ENCODE assay signal across 16 mouse cellular contexts in genomic region chr3:152764516-152765312, GRCm38 (mm10). TPM values are rescaled to one million over a fixed set of nuclear protein-coding genes. Genes with fewer than 3 reads are reported as not detected.
DNase-seq lines count a peak whose midpoint lies in the region; ATAC-seq and TF ChIP-seq lines count a peak whose summit lies in the region.
"Had no signal": no experiment of that assay in that cellular context is flagged by ENCODE, and none has a peak within 500 bp of the region (broad histone marks: within the 10 kb centered on the region; RNA-seq: fewer than 3 reads in every experiment).

No protein-coding gene starts in this region.

- H3K27ac ChIP-seq in heart, embryonic 15.5 days = peak overlapping the region; percentile 64
- H3K27ac ChIP-seq in heart, adult 2 months = no peak overlapping the region
- peak overlapping the region; percentile 48; the same call in 1 of the 2 replicates for H3K27ac ChIP-seq in embryonic facial prominence, embryonic 10.5 days (replicated peaks)
- no peak overlapping the region for H3K27ac ChIP-seq in hindbrain, embryonic 13.5 days
- H3K27ac ChIP-seq: embryonic facial prominence, embryonic 13.5 days; forebrain, embryonic 15.5 days; kidney, embryonic 15.5 days had no signal

- intact Hi-C loops in heart, adult 2 months (cut with DNase I) = no loop called here

- no peaks in the 10 kb centered on the region for H3K79me2 ChIP-seq in heart, adult 2 months (replicated peaks; ENCODE audit: control insufficient read depth, insufficient read depth, low read length)

- DNase-seq in embryo, embryonic 11 days = peak; percentile 17
- no peak for DNase-seq in embryo, embryonic 9.5 days (ENCODE audit: extremely low spot score)
- no peak for DNase-seq in heart, adult 2 months
- peak; percentile 40 for DNase-seq in 3134 (ENCODE audit: extremely low read depth, insufficient read length, low spot score)
- DNase-seq in embryonic facial prominence, embryonic 10.5 days (ENCODE audit: low spot score) = peak; percentile 20
- DNase-seq: adrenal gland, postnatal 14 days; cerebellum, adult 2 months; layer of hippocampus, postnatal 36 days; lung, adult 2 months; right cerebral cortex, postnatal 4 days had no signal

- no peak for TF ChIP-seq CTCF in heart, adult 2 months (IDR thresholded peaks at IDR 0.05)

- TF ChIP-seq POLR2A in heart, adult 2 months (IDR thresholded peaks at IDR 0.05; ENCODE audit: insufficient read depth, low read depth, low read length) = no peak

- no peaks in the 10 kb centered on the region for H3K27me3 ChIP-seq in heart, embryonic 15.5 days
- H3K27me3 ChIP-seq in heart, adult 2 months (ENCODE audit: control insufficient read depth, insufficient read depth, low read length) = no peaks in the 10 kb centered on the region
- H3K27me3 ChIP-seq in embryonic facial prominence, embryonic 10.5 days (replicated peaks; ENCODE audit: low read depth, poor library complexity, severe bottlenecking) = no peaks in the 10 kb centered on the region
- no peaks in the 10 kb centered on the region for H3K27me3 ChIP-seq in hindbrain, embryonic 13.5 days
- H3K27me3 ChIP-seq: embryonic facial prominence, embryonic 13.5 days; forebrain, embryonic 15.5 days; kidney, embryonic 15.5 days had no signal

- ATAC-seq in heart, embryonic 15.5 days (replicated peaks; ENCODE audit: insufficient number of reproducible peaks, insufficient read depth, low FRiP score, low read depth) = no peak
- no peak for ATAC-seq in hindbrain, embryonic 13.5 days (ENCODE audit: low FRiP score)
- no peak for ATAC-seq in megakaryocyte-erythroid progenitor cell, adult 5-6 weeks (replicated peaks; ENCODE audit: low FRiP score, low TSS enrichment, poor library complexity, severe bottlenecking)
- ATAC-seq: forebrain, embryonic 15.5 days had no signal

- H3K4me1 ChIP-seq in heart, embryonic 15.5 days (replicated peaks) = peaks cover 18% of the 10 kb centered on the region
- H3K4me1 ChIP-seq in heart, adult 2 months (ENCODE audit: control insufficient read depth, insufficient read depth, low read length) = peaks cover 1% of the 10 kb centered on the region; the same call in 1 of the 2 replicates
- peaks cover 29% of the 10 kb centered on the region for H3K4me1 ChIP-seq in embryonic facial prominence, embryonic 10.5 days
- H3K4me1 ChIP-seq in hindbrain, embryonic 13.5 days (replicated peaks) = peaks cover 9% of the 10 kb centered on the region; the same call in 1 of the 2 replicates

- H3K9me3 ChIP-seq in heart, embryonic 15.5 days (replicated peaks) = no peaks in the 10 kb centered on the region
- no peaks in the 10 kb centered on the region for H3K9me3 ChIP-seq in embryonic facial prominence, embryonic 10.5 days
- H3K9me3 ChIP-seq in hindbrain, embryonic 13.5 days = no peaks in the 10 kb centered on the region
- H3K9me3 ChIP-seq: embryonic facial prominence, embryonic 13.5 days; forebrain, embryonic 15.5 days; kidney, embryonic 15.5 days had no signal

- H3K36me3 ChIP-seq in heart, embryonic 15.5 days = no peaks in the 10 kb centered on the region
- no peaks in the 10 kb centered on the region for H3K36me3 ChIP-seq in heart, adult 2 months (ENCODE audit: control insufficient read depth, insufficient read depth, low read length)
- H3K36me3 ChIP-seq in embryonic facial prominence, embryonic 10.5 days (replicated peaks) = peaks cover 13% of the 10 kb centered on the region
- H3K36me3 ChIP-seq in hindbrain, embryonic 13.5 days = peaks cover 13% of the 10 kb centered on the region

- TF ChIP-seq EP300 in heart, adult 2 months (IDR thresholded peaks at IDR 0.05; ENCODE audit: insufficient read depth, low read depth, low read length) = no peak

- WGBS in heart, embryonic 15.5 days = 47% methylated on average over 8 of the region's 8 CpGs
- WGBS in heart, adult 2 months = 53% methylated on average over 8 of the region's 8 CpGs
- WGBS in embryonic facial prominence, embryonic 10.5 days = 78% methylated on average over 8 of the region's 8 CpGs
- 73% methylated on average over 8 of the region's 8 CpGs for WGBS in hindbrain, embryonic 13.5 days

- H3K4me3 ChIP-seq in heart, embryonic 15.5 days = no peak overlapping the region
- H3K4me3 ChIP-seq in heart, adult 2 months = no peak overlapping the region
- H3K4me3 ChIP-seq in embryonic facial prominence, embryonic 10.5 days = no peak overlapping the region
- H3K4me3 ChIP-seq in hindbrain, embryonic 13.5 days = no peak overlapping the region
- H3K4me3 ChIP-seq: embryonic facial prominence, embryonic 13.5 days; forebrain, embryonic 15.5 days; kidney, embryonic 15.5 days had no signal

- no peak overlapping the region for H3K4me2 ChIP-seq in heart, embryonic 15.5 days
- no peak overlapping the region for H3K4me2 ChIP-seq in hindbrain, embryonic 13.5 days
- H3K4me2 ChIP-seq: forebrain, embryonic 15.5 days had no signal

- no peak overlapping the region for H3K9ac ChIP-seq in heart, embryonic 15.5 days
- H3K9ac ChIP-seq in heart, adult 2 months (ENCODE audit: low read depth, low read length) = no peak overlapping the region
- H3K9ac ChIP-seq in hindbrain, embryonic 13.5 days = no peak overlapping the region
- H3K9ac ChIP-seq: embryonic facial prominence, embryonic 13.5 days; forebrain, embryonic 15.5 days; kidney, embryonic 15.5 days had no signal

RNA-seq across cellular contexts. Expression of gene Pigk, which starts 50.8 kb away (rescaled TPM):
- polyA plus RNA-seq in heart, embryonic 15.5 days (2015; fragmentation: Nextera tagmentation; extraction: Ambion mirVana) = 32.5 and 36.9 TPM in 2 replicates
- 10 to 100 TPM; 24.0 to 28.1 TPM for total RNA-seq in heart, adult 2 months (2021)
- 6.4 and 10.7 TPM in 2 replicates for polyA plus RNA-seq in heart, adult 2 months (2012; rRNA removed)
- 32.4 and 34.1 TPM in 2 replicates for polyA plus RNA-seq in embryonic facial prominence, embryonic 10.5 days (2016; fragmentation: Nextera tagmentation; extraction: Ambion mirVana)
- polyA plus RNA-seq in hindbrain, embryonic 13.5 days (2015; fragmentation: Nextera tagmentation; extraction: Ambion mirVana) = 47.9 and 51.0 TPM in 2 replicates
- total RNA-seq in megakaryocyte-erythroid progenitor cell, adult 5-6 weeks (2014; fragmentation: Nextera tagmentation) = 32.8 and 36.6 TPM in 2 replicates
- total RNA-seq in megakaryocyte-erythroid progenitor cell, adult 5-6 weeks (2017) = 63.0 and 64.0 TPM in 2 replicates

Comparison
In these comparisons a context has a peak if more than half of its experiments do, and no peak if none do; other contexts are left out.
1. DNase-seq: peak in embryo, embryonic 11 days (single experiment), 3134 (single experiment) and embryonic facial prominence, embryonic 10.5 days (single experiment); none in embryo, embryonic 9.5 days (single experiment) and heart, adult 2 months (0 of 2).
2. H3K27ac ChIP-seq: peak in heart, embryonic 15.5 days (single experiment) and embryonic facial prominence, embryonic 10.5 days (single experiment); none in heart, adult 2 months (single experiment) and hindbrain, embryonic 13.5 days (single experiment).